Mouse (Mus musculus) E14TG2a.4 (cell line): ENCODE data around the gene Ncoa3.

Source experiments
- H3K27me3 ChIP-seq: 2 replicates; pipeline ENCODE4 v1.6.1; 2014; ENCODE audit warnings: low read length, control low read depth; ENCODE audit not compliant: insufficient read depth
- H3K36me3 ChIP-seq: 2 replicates; pipeline ENCODE4 v1.6.1; 2014; ENCODE audit warnings: low read length, control low read depth; ENCODE audit not compliant: insufficient read depth
- H3K4me1 ChIP-seq: replicated peaks from 2 replicates; pipeline ENCODE4 v1.6.1; 2014; ENCODE audit warnings: low read depth, low read length, control low read depth
- H3K4me3 ChIP-seq: replicated peaks from 2 replicates; pipeline ENCODE4 v1.5.1; 2014; ENCODE audit warnings: mild to moderate bottlenecking, low read length
- H3K9me3 ChIP-seq: 2 replicates; pipeline ENCODE4 v1.6.1; 2014; ENCODE audit warnings: low read length, control low read depth
- CTCF ChIP-seq: conservative IDR thresholded peaks from 2 replicates; pipeline ENCODE4 v1.5.1; 2014; ENCODE audit warnings: low read length
- NANOG ChIP-seq: IDR thresholded peaks from 2 replicates; pipeline ENCODE4 v1.6.1; 2014; ENCODE audit warnings: borderline replicate concordance, low read length, mixed read lengths
- POU5F1 ChIP-seq: IDR thresholded peaks from 2 replicates; pipeline ENCODE4 v1.6.1; 2014; ENCODE audit warnings: low read length, borderline replicate concordance

The Ncoa3 gene

DNA sequence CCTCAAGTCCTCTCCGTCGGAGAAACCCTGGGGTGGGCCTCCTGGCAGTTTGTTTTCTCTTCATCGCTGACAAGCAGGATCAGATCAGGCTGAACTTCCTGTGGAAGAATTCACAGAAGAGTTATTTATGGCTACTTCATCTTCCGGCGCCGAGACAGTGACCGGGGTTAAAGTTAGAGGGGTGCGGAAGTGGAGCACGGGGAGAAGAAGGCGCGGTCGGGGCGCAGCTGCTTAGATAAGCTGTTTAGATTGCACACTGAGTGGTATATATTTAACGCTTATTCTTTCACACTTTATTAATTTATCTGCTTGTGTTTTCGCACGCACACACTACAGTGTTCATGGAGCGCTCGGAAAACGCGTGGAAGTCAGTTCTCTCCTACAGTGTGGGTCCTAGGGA is 37.6 kb upstream of the Ncoa3 start:
- H3K4me1 ChIP-seq, result peaks cover 19% of the 10 kb centered on the region
- peaks cover 48% of the 10 kb centered on the region for H3K27me3 ChIP-seq
- no peaks in the 10 kb centered on the region for H3K36me3 ChIP-seq
- 0 out of 2 replicates have a peak, but pooled peaks cover under 1% of the 10 kb centered on the region for H3K9me3 ChIP-seq
- peak overlapping the region; percentile 49 for H3K4me3 ChIP-seq
- TF ChIP-seq NANOG (no peak), CTCF (no peak), POU5F1 (no peak)

DNA sequence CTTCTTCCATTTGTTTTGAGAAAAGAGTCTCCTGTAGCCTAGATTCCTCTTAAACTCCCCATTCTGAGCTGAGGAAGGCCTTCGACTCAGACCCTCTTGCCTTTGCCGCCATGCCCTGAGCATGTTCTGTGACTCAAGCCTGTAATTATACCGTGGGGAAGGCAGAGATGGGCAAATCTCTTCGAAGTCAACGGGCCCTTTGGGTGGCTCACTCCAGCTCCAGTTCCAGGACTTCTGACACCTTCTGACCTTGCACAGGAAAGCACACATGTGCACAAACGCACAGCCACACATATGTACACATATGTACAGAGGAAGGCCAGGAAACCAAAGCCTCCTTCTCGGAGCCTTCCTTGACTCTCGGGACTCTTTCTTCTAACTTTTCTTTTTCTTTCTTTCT is 37.0 kb upstream of the Ncoa3 start:
- H3K4me3 ChIP-seq, result peak overlapping the region; percentile 49; the same call in 1 of the 2 replicates
- no peaks in the 10 kb centered on the region for H3K36me3 ChIP-seq
- H3K9me3 ChIP-seq, result no peaks in the 10 kb centered on the region
- no peak for TF ChIP-seq NANOG
- TF ChIP-seq CTCF, result no peak
- TF ChIP-seq POU5F1, result no peak
- H3K27me3 ChIP-seq, result peaks cover 46% of the 10 kb centered on the region
- peaks cover 19% of the 10 kb centered on the region for H3K4me1 ChIP-seq

DNA sequence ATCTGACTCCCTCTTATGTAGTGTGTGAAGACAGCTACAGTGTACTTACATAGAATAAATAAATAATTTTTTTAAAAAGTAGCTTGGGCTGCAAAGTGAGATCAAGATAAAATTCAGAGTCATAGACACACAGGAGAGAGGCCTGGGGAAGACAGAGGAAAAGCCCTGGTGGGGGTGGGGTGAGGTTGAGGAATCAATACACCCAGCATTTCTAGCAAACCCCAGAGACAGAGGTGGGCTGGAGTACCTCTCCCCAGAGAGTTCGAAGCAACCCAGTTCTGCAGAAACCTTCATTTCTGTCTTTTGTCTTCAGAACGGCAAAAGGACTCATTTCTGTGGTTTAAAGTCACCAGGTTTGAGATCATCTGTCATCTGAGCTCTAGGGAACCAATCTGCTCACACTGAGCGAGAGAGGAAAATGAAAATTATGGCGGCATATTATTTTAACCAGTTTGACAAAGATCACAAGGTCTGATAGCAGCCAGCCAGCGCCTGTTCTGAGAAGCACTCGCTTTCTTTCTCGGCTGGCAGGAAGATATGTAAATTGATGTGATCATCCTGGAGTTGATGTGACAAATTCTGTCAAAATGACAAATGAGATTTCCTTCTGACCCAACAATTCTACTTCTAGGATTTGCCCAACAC is 36.2 kb upstream of the Ncoa3 start:
- peaks cover 22% of the 10 kb centered on the region for H3K4me1 ChIP-seq
- peaks cover 44% of the 10 kb centered on the region for H3K27me3 ChIP-seq
- no peaks in the 10 kb centered on the region for H3K36me3 ChIP-seq
- TF ChIP-seq POU5F1 (no peak), NANOG (no peak), CTCF (no peak)
- no peaks in the 10 kb centered on the region for H3K9me3 ChIP-seq
- H3K4me3 ChIP-seq, result no peak overlapping the region

DNA sequence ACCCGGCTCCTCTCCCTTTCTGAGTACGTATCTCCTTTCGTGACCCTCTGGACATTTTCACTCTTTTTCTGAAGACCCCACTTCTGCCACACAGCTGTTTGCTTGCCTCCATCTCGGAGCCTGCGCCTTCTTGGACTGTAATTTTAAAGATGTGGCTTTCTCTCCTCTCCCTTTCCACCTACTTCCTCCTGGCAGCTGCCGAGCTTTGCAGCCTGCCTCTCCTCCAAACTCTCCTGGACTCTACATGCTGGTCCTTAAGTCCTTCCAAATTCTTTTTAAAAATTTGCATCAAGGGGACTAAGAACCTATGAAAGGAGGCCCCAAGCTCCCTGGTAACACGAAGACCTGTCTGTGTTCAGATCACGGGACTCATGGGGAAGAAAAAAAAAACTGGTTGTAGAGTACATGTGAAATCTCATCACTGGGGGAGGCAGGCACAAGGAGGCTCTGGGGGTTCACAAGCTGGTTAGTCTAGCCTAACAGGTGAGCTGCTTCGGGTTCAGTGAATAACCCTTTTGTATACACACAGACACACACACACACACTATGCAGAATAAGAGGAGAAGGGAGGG is 35.1 kb upstream of the Ncoa3 start:
- Histone ChIP-seq H3K4me3 (no peak overlapping the region), H3K27me3 (peaks cover 37% of the 10 kb centered on the region), H3K4me1 (peaks cover 30% of the 10 kb centered on the region)

DNA sequence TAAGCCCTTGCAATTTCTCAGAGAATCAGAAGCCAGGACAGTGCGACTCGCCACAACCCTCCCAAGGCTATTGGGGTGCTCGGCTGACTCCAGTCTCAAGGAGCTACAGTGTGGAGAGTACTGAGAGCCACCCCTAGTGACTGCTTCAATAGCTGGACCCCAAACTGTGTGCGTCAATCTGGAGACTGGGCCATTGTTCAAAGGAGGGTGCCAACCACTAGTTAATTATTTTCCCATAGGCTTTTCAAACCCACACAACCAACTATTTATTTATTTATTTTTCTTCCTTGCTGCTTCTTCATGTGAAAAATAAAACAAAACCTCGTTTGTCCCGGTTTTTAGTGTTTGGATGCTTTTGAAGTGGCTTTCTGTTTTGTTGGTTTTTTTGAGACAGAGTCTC is 33.9 kb upstream of the Ncoa3 start:
- peaks cover 37% of the 10 kb centered on the region for H3K27me3 ChIP-seq

More for the DNA sequence above, 35.1 kb upstream of the Ncoa3 start:
- TF ChIP-seq POU5F1 (no peak), NANOG (no peak), CTCF (no peak)
- no peaks in the 10 kb centered on the region for H3K36me3 ChIP-seq
- H3K9me3 ChIP-seq, result no peaks in the 10 kb centered on the region

DNA sequence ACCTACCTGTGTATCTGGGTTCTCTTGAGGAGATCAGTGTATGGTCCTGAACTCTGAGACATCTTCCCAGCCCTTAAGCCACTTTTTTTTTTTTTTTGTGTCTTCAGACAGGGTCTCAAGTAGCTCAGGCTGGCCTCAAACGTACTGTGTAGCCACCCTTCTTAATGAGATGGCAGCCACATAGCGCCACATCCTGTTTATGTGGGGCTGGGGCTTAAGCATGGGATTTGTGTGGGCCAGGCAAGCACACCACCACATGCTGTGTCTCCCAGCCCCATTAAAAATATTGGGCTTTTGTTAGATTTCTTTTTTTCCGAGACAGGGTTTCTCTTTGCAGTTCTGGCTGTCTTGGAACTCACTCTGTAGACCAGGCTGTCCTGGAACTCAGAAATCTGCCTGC is 31.7 kb upstream of the Ncoa3 start:
- H3K4me1 ChIP-seq, result peaks cover 36% of the 10 kb centered on the region
- TF ChIP-seq POU5F1, result no peak
- no peak for TF ChIP-seq NANOG
- TF ChIP-seq CTCF, result no peak
- peaks cover 25% of the 10 kb centered on the region for H3K27me3 ChIP-seq
- no peak overlapping the region for H3K4me3 ChIP-seq
- H3K9me3 ChIP-seq, result no peaks in the 10 kb centered on the region
- no peaks in the 10 kb centered on the region for H3K36me3 ChIP-seq

More for the DNA sequence above, 33.9 kb upstream of the Ncoa3 start:
- no peaks in the 10 kb centered on the region for H3K36me3 ChIP-seq
- no peak for TF ChIP-seq CTCF
- no peak for TF ChIP-seq POU5F1
- TF ChIP-seq NANOG, result no peak
- H3K4me3 ChIP-seq, result no peak overlapping the region
- H3K9me3 ChIP-seq, result no peaks in the 10 kb centered on the region
- peaks cover 30% of the 10 kb centered on the region for H3K4me1 ChIP-seq

DNA sequence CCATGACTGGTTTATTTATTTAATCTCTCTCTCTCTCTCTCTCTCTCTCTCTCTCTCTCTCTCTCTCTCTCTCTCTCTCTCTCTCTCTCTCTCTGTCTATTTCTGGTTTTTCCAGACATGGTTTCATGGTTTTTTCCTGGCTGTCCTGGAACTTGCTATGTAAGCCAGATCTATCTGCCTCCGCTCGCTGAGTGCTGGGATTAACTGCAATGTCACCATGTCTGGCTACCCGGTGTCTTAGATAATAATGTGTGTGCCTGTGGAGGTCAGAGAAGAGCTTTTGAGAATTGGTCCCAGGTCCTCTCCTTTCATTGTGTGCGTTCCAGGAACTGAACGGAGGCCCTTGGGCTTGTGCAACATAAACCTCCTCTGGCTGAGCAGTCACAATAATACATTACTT is 29.6 kb upstream of the Ncoa3 start:
- H3K36me3 ChIP-seq, result no peaks in the 10 kb centered on the region
- H3K4me3 ChIP-seq, result no peak overlapping the region
- peaks cover 4% of the 10 kb centered on the region for H3K27me3 ChIP-seq
- H3K9me3 ChIP-seq, result no peaks in the 10 kb centered on the region
- peaks cover 48% of the 10 kb centered on the region for H3K4me1 ChIP-seq
- no peak for TF ChIP-seq CTCF

DNA sequence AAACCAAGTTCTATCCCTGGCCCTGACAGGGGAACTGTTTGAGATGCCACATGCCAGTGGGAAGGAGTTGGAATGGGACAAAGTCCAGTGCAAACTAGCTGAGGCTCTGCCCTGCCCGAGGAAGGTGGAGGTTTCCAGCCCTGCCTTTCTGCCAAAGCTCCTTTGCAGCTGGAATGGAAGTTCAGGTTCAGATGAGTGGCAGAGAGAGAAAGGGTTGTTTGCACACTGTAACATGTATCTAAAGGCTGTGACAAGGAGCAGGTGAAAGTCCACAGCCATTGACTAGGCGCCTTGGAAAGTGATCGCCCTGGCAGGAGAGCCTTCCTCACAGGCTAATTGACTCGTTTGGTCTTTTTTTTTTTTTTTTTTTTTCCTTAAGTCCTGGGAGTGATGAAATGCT is 28.3 kb upstream of the Ncoa3 start:
- no peaks in the 10 kb centered on the region for H3K36me3 ChIP-seq
- H3K9me3 ChIP-seq, result no peaks in the 10 kb centered on the region
- peaks cover 59% of the 10 kb centered on the region for H3K4me1 ChIP-seq
- TF ChIP-seq NANOG (no peak), CTCF (no peak), POU5F1 (no peak)
- H3K27me3 ChIP-seq, result no peaks in the 10 kb centered on the region
- no peak overlapping the region for H3K4me3 ChIP-seq

DNA sequence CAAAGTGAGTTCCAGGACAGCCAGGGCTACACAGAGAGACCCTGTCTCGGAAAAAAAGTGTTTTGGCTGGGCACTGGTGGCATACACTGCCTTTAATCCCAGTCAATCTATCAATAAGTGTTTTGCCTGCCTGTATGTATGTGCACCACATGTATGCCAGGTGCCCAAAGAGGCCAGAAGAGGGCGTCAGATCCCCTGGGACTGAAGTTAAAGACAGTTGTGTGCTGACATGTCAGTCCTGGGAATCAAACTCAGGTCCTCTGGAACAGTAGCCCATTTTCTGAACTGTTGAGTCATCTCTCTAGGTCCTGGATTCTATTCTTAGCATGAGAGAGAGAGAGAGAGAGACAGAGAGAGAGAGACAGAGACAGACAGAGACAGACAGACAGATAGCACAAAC is 25.4 kb upstream of the Ncoa3 start:
- no peaks in the 10 kb centered on the region for H3K9me3 ChIP-seq
- no peak overlapping the region for H3K4me3 ChIP-seq
- H3K4me1 ChIP-seq, result peaks cover 71% of the 10 kb centered on the region
- H3K27me3 ChIP-seq, result no peaks in the 10 kb centered on the region
- H3K36me3 ChIP-seq, result no peaks in the 10 kb centered on the region
- TF ChIP-seq NANOG, result no peak
- TF ChIP-seq CTCF, result peak; percentile 48
